Mouse (Mus musculus): ENCODE results near the gene Esyt1.

DNA sequence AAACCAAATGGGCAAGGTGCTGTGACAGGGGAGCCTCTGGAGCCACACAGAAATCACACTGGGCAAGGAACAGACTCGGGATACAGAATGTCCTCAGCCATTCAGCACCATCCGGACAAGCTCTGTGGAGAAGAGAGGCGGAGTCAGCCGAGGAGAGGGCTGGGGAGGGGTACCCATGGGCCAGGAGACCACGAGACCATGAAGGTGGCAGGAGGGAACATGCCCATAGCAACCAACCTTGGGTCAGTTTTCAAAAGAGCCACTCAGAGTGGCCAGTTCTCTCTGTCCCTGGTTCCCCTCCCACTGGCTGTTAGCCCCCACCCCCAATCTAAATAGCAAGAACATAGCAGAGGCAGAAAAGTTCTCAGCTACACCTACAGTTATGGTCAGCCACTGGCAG, 34.8 kb downstream of the Esyt1 start:
- TF ChIP-seq POLR2A (IDR thresholded peaks at IDR 0.05; ENCODE audit: insufficient read length, low read depth) = no peak
- no peak for TF ChIP-seq E2F4 (IDR thresholded peaks at IDR 0.05; ENCODE audit: insufficient read depth)
- TF ChIP-seq USF1 (IDR thresholded peaks at IDR 0.05; ENCODE audit: low read depth) = no peak
- no peak for TF ChIP-seq MYOD1 (IDR thresholded peaks at IDR 0.05; ENCODE audit: control insufficient read depth in 1 of 3, insufficient read length in 2 of 3, low read depth in 2 of 3)
- TF ChIP-seq MYOG (IDR thresholded peaks at IDR 0.05; ENCODE audit: control insufficient read depth in 1 of 3, insufficient read depth in 1 of 3, insufficient read length in 2 of 3, low read depth in 2 of 3) = no peak
- TF ChIP-seq TCF12 (IDR thresholded peaks at IDR 0.05; ENCODE audit: insufficient read depth, poor library complexity, severe bottlenecking) = no peak
- TF ChIP-seq REST (IDR thresholded peaks at IDR 0.05; ENCODE audit: insufficient read depth, insufficient read length) = no peak
- no peak for TF ChIP-seq CEBPB (IDR thresholded peaks at IDR 0.05; ENCODE audit: insufficient read depth, poor library complexity, severe bottlenecking)
